Mouse (Mus musculus): ENCODE results near the gene Lrrc4c. TPM values are rescaled to one million over a fixed set of nuclear protein-coding genes. Genes with fewer than 3 reads are reported as not detected.

Lrrc4c gene
- polyA plus RNA-seq, 1 experiment: not detected

GRCm38 (mm10) chr2:96334652-96335051 lies 16.7 kb downstream of the Lrrc4c start:
- Histone ChIP-seq H3K36me3 (replicated peaks; ENCODE audit: low read length) (no peaks in the 10 kb centered on the region), H3K4me1 (no peaks in the 10 kb centered on the region), H3K9me3 (no peaks in the 10 kb centered on the region), H3K27me3 (replicated peaks) (no peaks in the 10 kb centered on the region), H3K4me3 (replicated peaks) (no peak overlapping the region)
- no peak for TF ChIP-seq GATA1 (IDR thresholded peaks at IDR 0.05; ENCODE audit: borderline replicate concordance, low read length)
- no peak for TF ChIP-seq FLI1 (IDR thresholded peaks at IDR 0.05; ENCODE audit: low read length)

- no peaks in the 10 kb centered on the region for H3K9me3 ChIP-seq
- TF ChIP-seq GATA1 (IDR thresholded peaks at IDR 0.05; ENCODE audit: borderline replicate concordance, low read length) (no peak), FLI1 (IDR thresholded peaks at IDR 0.05; ENCODE audit: low read length) (no peak)
- H3K4me1 ChIP-seq: no peaks in the 10 kb centered on the region
- no peaks in the 10 kb centered on the region for H3K36me3 ChIP-seq (replicated peaks; ENCODE audit: low read length)
- no peaks in the 10 kb centered on the region for H3K27me3 ChIP-seq (replicated peaks)
- H3K4me3 ChIP-seq (replicated peaks): no peak overlapping the region
Measured at GRCm38 (mm10) chr2:96337354-96337753, 19.4 kb downstream of the Lrrc4c start.

GRCm38 (mm10) chr2:96401186-96401811 lies 83.3 kb downstream of the Lrrc4c start:
- TF ChIP-seq GATA1 (IDR thresholded peaks at IDR 0.05; ENCODE audit: borderline replicate concordance, low read length): no peak
- no peak for TF ChIP-seq FLI1 (IDR thresholded peaks at IDR 0.05; ENCODE audit: low read length)
- Histone ChIP-seq H3K4me1 (no peaks in the 10 kb centered on the region), H3K4me3 (replicated peaks) (no peak overlapping the region), H3K36me3 (replicated peaks; ENCODE audit: low read length) (no peaks in the 10 kb centered on the region), H3K9me3 (no peaks in the 10 kb centered on the region), H3K27me3 (replicated peaks) (no peaks in the 10 kb centered on the region)

GRCm38 (mm10) chr2:96402514-96402913 lies 84.5 kb downstream of the Lrrc4c start:
- H3K9me3 ChIP-seq: no peaks in the 10 kb centered on the region
- H3K4me1 ChIP-seq: no peaks in the 10 kb centered on the region
- no peaks in the 10 kb centered on the region for H3K36me3 ChIP-seq (replicated peaks; ENCODE audit: low read length)
- no peaks in the 10 kb centered on the region for H3K27me3 ChIP-seq (replicated peaks)
- TF ChIP-seq FLI1 (IDR thresholded peaks at IDR 0.05; ENCODE audit: low read length): no peak
- no peak for TF ChIP-seq GATA1 (IDR thresholded peaks at IDR 0.05; ENCODE audit: borderline replicate concordance, low read length)
- H3K4me3 ChIP-seq (replicated peaks): no peak overlapping the region

GRCm38 (mm10) chr2:96406856-96407255 lies 88.9 kb downstream of the Lrrc4c start:
- H3K36me3 ChIP-seq (replicated peaks; ENCODE audit: low read length): no peaks in the 10 kb centered on the region
- H3K4me1 ChIP-seq: no peaks in the 10 kb centered on the region
- H3K27me3 ChIP-seq (replicated peaks): no peaks in the 10 kb centered on the region
- no peak overlapping the region for H3K4me3 ChIP-seq (replicated peaks)
- no peaks in the 10 kb centered on the region for H3K9me3 ChIP-seq
- TF ChIP-seq FLI1 (IDR thresholded peaks at IDR 0.05; ENCODE audit: low read length) (no peak), GATA1 (IDR thresholded peaks at IDR 0.05; ENCODE audit: borderline replicate concordance, low read length) (no peak)

- Histone ChIP-seq H3K36me3 (replicated peaks; ENCODE audit: low read length) (no peaks in the 10 kb centered on the region), H3K27me3 (replicated peaks) (no peaks in the 10 kb centered on the region), H3K4me1 (no peaks in the 10 kb centered on the region), H3K9me3 (no peaks in the 10 kb centered on the region), H3K4me3 (replicated peaks) (no peak overlapping the region)
- TF ChIP-seq FLI1 (IDR thresholded peaks at IDR 0.05; ENCODE audit: low read length) (no peak), GATA1 (IDR thresholded peaks at IDR 0.05; ENCODE audit: borderline replicate concordance, low read length) (no peak)
Measured at GRCm38 (mm10) chr2:96411182-96411581, 93.2 kb downstream of the Lrrc4c start.

- no peaks in the 10 kb centered on the region for H3K4me1 ChIP-seq
- TF ChIP-seq FLI1 (IDR thresholded peaks at IDR 0.05; ENCODE audit: low read length): no peak
- TF ChIP-seq GATA1 (IDR thresholded peaks at IDR 0.05; ENCODE audit: borderline replicate concordance, low read length): no peak
- H3K4me3 ChIP-seq (replicated peaks): no peak overlapping the region
- H3K36me3 ChIP-seq (replicated peaks; ENCODE audit: low read length): no peaks in the 10 kb centered on the region
- no peaks in the 10 kb centered on the region for H3K27me3 ChIP-seq (replicated peaks)
- H3K9me3 ChIP-seq: no peaks in the 10 kb centered on the region
Measured at GRCm38 (mm10) chr2:96461566-96461965, 143.6 kb downstream of the Lrrc4c start.

GRCm38 (mm10) chr2:96475674-96476073 lies 157.7 kb downstream of the Lrrc4c start:
- no peaks in the 10 kb centered on the region for H3K27me3 ChIP-seq (replicated peaks)

GRCm38 (mm10) chr2:96499116-96499882 lies 181.3 kb downstream of the Lrrc4c start:
- Histone ChIP-seq H3K27me3 (replicated peaks) (no peaks in the 10 kb centered on the region), H3K4me1 (no peaks in the 10 kb centered on the region), H3K36me3 (replicated peaks; ENCODE audit: low read length) (no peaks in the 10 kb centered on the region), H3K4me3 (replicated peaks) (no peak overlapping the region), H3K9me3 (no peaks in the 10 kb centered on the region)
- TF ChIP-seq GATA1 (IDR thresholded peaks at IDR 0.05; ENCODE audit: borderline replicate concordance, low read length): no peak
- no peak for TF ChIP-seq FLI1 (IDR thresholded peaks at IDR 0.05; ENCODE audit: low read length)

More at GRCm38 (mm10) chr2:96475674-96476073, 157.7 kb downstream of the Lrrc4c start:
- H3K4me1 ChIP-seq: no peaks in the 10 kb centered on the region
- no peaks in the 10 kb centered on the region for H3K36me3 ChIP-seq (replicated peaks; ENCODE audit: low read length)
- H3K9me3 ChIP-seq: no peaks in the 10 kb centered on the region
- H3K4me3 ChIP-seq (replicated peaks): no peak overlapping the region
- no peak for TF ChIP-seq FLI1 (IDR thresholded peaks at IDR 0.05; ENCODE audit: low read length)
- TF ChIP-seq GATA1 (IDR thresholded peaks at IDR 0.05; ENCODE audit: borderline replicate concordance, low read length): no peak

GRCm38 (mm10) chr2:96504140-96504539 lies 186.2 kb downstream of the Lrrc4c start:
- H3K4me3 ChIP-seq (replicated peaks): no peak overlapping the region
- TF ChIP-seq GATA1 (IDR thresholded peaks at IDR 0.05; ENCODE audit: borderline replicate concordance, low read length) (no peak), FLI1 (IDR thresholded peaks at IDR 0.05; ENCODE audit: low read length) (no peak)
- no peaks in the 10 kb centered on the region for H3K36me3 ChIP-seq (replicated peaks; ENCODE audit: low read length)
- H3K4me1 ChIP-seq: no peaks in the 10 kb centered on the region
- no peaks in the 10 kb centered on the region for H3K27me3 ChIP-seq (replicated peaks)
- no peaks in the 10 kb centered on the region for H3K9me3 ChIP-seq
